Mouse (Mus musculus) liver, adult 2 months (tissue): Measurements from ENCODE around the gene Ckap4. TPM values are rescaled to one million over a fixed set of nuclear protein-coding genes. Genes with fewer than 3 reads are reported as not detected.
A peak's percentile ranks its signal among the peaks of the same experiment; 100 is the strongest.

Experiments used
- DNase-seq: peaks from one replicate; pipeline ENCODE4 v3.0.0-alpha.2; 2011; ENCODE audit warnings: low read depth, low spot score; ENCODE audit errors: extremely low read depth
- H3K27ac ChIP-seq: fragments of 200-500 bp; replicated peaks from 2 replicates; pipeline ENCODE4 v1.5.1; 2012; ENCODE audit warnings: low read depth, mild to moderate bottlenecking, control low read depth, inconsistent platforms, low read length; ENCODE audit not compliant: insufficient read depth
- H3K27me3 ChIP-seq: fragments of 200-500 bp; 2 replicates; pipeline ENCODE4 v1.6.1; 2012; ENCODE audit warnings: mild to moderate bottlenecking, moderate library complexity, low read length, inconsistent platforms; ENCODE audit not compliant: control insufficient read depth, insufficient read depth
- H3K36me3 ChIP-seq: fragments of 200-500 bp; 2 replicates; pipeline ENCODE4 v1.6.1; 2012; ENCODE audit warnings: low read length, inconsistent platforms; ENCODE audit not compliant: control insufficient read depth, insufficient read depth
- H3K4me1 ChIP-seq: fragments of 200-500 bp; 2 replicates; pipeline ENCODE4 v1.6.1; 2011; ENCODE audit warnings: low read length; ENCODE audit not compliant: control insufficient read depth, insufficient read depth
- H3K4me3 ChIP-seq: fragments of 200-500 bp; 2 replicates; pipeline ENCODE4 v1.5.1; 2011; ENCODE audit warnings: low read depth, mild to moderate bottlenecking, control low read depth, low read length, moderate library complexity; ENCODE audit not compliant: insufficient read depth
- H3K79me2 ChIP-seq: fragments of 200-500 bp; 2 replicates; pipeline ENCODE4 v1.6.1; 2012; ENCODE audit warnings: inconsistent platforms, mild to moderate bottlenecking, low read length, moderate library complexity; ENCODE audit not compliant: control insufficient read depth, insufficient read depth
- H3K9ac ChIP-seq: fragments of 200-500 bp; 2 replicates; pipeline ENCODE4 v1.6.1; 2012; ENCODE audit warnings: low read depth, mild to moderate bottlenecking, control low read depth, inconsistent platforms, low read length
- CTCF ChIP-seq: fragments of 200-500 bp; IDR thresholded peaks from 2 replicates; pipeline ENCODE4 v1.5.1; 2011; ENCODE audit warnings: low read depth, low read length, control low read depth
- POLR2A ChIP-seq: fragments of 200-500 bp; IDR thresholded peaks from 2 replicates; pipeline ENCODE4 v1.6.1; 2011; ENCODE audit warnings: low read length, control low read depth; ENCODE audit not compliant: insufficient read depth; ENCODE audit errors: extremely low read depth
- WGBS: fragments of 180-500 bp; shearing (Covaris S2); methylation state at CpG from one replicate; pipeline ENCODE4 v1.1.7; 2018; 5-methylcytosine and 5-hydroxymethylcytosine counted together
- polyA plus RNA-seq: library from polyadenylated mRNA; depleted of rRNA; stranded (reverse); fragments of >200 nt; gene quantifications from 2 replicates; pipeline ENCODE4 v1.2.3, GENCODE M21; 2012; rRNA removed
- total RNA-seq: library from RNA; depleted of rRNA; stranded (reverse); fragments of >200 nt; gene quantifications from 2 replicates; pipeline ENCODE4 v1.2.3, GENCODE M21; 2014; rRNA removed

The Ckap4 gene
- 0.83 and 1.5 TPM in 2 replicates for total RNA-seq
- 1.5 TPM in 2 replicates for polyA plus RNA-seq

DNA sequence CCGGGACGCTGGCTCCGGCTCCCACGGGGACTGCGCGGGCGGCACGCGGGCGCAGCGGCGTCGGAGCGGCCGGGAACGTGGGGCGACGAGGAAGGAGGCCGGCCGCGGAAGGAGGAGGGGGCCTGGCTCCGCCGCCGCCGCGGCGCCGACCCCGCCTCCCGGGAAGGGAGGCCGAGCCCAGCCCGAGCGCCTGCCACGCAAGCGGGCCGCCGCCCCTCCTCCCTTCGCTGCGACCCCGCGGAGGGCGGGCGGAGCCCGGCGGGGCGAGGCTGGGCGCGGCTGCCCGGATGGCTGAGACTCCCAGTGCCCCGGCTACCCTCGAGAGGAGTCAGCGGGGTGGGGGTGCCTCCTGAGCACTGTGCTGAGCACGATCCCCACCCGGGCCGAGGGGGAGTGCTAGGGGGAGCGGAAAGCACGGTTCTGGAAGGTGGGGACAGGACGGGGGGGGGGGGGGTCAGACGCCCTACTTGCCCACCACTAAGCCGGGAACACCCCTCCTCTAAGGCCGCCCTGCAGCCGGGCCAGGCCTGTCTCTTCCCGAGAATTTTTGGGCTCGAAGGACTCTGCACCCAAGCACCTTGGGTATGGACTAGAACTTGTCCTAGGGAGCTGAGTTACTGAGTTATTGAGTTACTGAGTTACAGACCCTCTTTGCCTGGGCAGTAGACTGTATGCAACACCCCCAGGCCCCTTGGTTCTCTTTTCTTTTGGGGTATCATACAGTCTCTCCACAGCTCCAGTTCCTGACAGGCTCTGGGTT lies at the start of gene Ckap4:
Ckap4 (minus strand) TSS at position 151 of the 760 bp plus-strand sequence.
- no peaks in the 10 kb centered on the region for H3K36me3 ChIP-seq
- no peak for DNase-seq
- peak within 1 kb of the TSS; percentile 49 for H3K4me3 ChIP-seq
- peaks cover 9% of the 10 kb centered on the region for H3K27me3 ChIP-seq
- H3K27ac ChIP-seq: 0 out of 2 replicates have a peak within 1 kb of the TSS, but pooled peaks have one; percentile 31
- no peaks in the 10 kb centered on the region for H3K4me1 ChIP-seq
- H3K79me2 ChIP-seq: no peaks in the 10 kb centered on the region; the same call in 1 of the 2 replicates
- 4% methylated on average over 49 of the region's 64 CpGs for WGBS
- TF ChIP-seq CTCF (no peak), POLR2A (0 out of 2 replicates have a peak, but pooled peaks have one; percentile 15)
- peak within 1 kb of the TSS; percentile 51 for H3K9ac ChIP-seq

DNA sequence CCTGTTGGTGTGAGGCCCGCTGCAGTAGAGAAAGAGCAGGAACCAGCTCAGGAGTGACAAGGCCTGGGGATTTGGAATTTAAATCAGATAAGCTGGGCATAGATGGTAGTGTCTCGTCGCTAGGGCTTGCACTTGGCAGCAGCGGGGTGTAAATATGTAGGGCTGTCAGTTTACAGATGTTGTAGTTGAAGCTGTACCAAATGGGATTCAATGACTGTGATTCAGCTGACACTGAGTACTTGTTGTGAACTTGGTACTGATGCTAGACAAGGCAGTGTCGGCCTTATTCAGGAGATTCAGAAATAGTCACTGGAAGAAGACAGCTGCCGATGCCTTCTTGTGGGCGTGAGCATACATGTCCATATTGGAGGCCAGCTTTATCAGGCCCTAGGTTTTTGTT lies 48.4 kb upstream of the Ckap4 start:
- TF ChIP-seq CTCF: no peak
- no peak for TF ChIP-seq POLR2A
- no peak for DNase-seq
- Histone ChIP-seq H3K4me1 (peaks cover 12% of the 10 kb centered on the region), H3K27ac (no peak overlapping the region), H3K79me2 (peaks cover 42% of the 10 kb centered on the region), H3K27me3 (no peaks in the 10 kb centered on the region), H3K9ac (no peak overlapping the region), H3K4me3 (no peak overlapping the region), H3K36me3 (peaks cover 17% of the 10 kb centered on the region)
- 80% methylated on average over 7 of the region's 7 CpGs for WGBS

DNA sequence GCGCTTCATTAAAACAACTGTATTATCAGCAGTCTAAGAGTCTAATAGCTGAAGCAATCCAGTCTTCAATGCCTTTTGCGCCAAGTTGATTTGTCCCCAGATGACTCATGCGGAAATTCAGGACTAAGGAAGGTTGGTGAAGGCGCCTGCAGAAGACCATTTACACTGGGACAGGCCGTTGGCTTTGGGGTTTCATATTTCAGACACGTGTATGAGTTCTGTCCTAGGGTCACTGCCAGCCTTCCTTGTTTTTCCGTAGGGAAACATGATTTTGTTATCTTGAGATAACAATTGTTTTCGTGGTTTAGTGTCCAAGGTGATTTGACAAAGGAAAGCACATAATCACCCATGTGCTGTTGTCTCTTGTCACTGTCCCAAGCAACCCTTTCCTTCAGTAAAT lies 47.3 kb upstream of the Ckap4 start:
- peaks cover 12% of the 10 kb centered on the region for H3K4me1 ChIP-seq
- no peak for DNase-seq
- no peak for TF ChIP-seq CTCF
- TF ChIP-seq POLR2A: no peak
- H3K79me2 ChIP-seq: peaks cover 42% of the 10 kb centered on the region
- H3K27me3 ChIP-seq: no peaks in the 10 kb centered on the region
- no peak overlapping the region for H3K9ac ChIP-seq
- H3K27ac ChIP-seq: no peak overlapping the region
- peaks cover 12% of the 10 kb centered on the region for H3K36me3 ChIP-seq
- 67% methylated on average over 8 of the region's 8 CpGs for WGBS
- no peak overlapping the region for H3K4me3 ChIP-seq

DNA sequence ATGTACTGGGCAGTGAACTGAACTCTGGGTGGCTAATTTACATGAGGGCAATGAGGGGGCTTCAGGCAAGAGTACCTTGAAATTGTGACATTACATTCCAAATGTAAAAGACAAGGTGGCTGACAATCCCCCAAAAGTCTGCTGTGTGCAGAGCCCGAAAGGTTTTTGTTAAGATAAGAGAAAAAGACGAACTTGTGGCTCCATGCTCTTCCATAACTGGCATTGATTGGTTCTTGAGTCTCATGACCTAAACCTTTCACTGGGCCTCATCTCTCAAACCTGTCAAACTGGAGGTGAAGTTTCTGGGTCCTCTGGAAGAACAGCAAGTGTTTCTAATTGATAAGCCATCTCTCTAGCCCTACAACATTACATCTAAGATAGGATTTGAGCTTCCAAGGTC lies 45.7 kb upstream of the Ckap4 start:
- H3K4me3 ChIP-seq: no peak overlapping the region
- no peak for DNase-seq
- no peak overlapping the region for H3K9ac ChIP-seq
- no peak overlapping the region for H3K27ac ChIP-seq
- TF ChIP-seq POLR2A: no peak
- no peak for TF ChIP-seq CTCF
- peaks cover 42% of the 10 kb centered on the region for H3K79me2 ChIP-seq
- no peaks in the 10 kb centered on the region for H3K27me3 ChIP-seq
- H3K36me3 ChIP-seq: no peaks in the 10 kb centered on the region
- 81% methylated on average over 2 of the region's 2 CpGs for WGBS
- peaks cover 14% of the 10 kb centered on the region for H3K4me1 ChIP-seq

DNA sequence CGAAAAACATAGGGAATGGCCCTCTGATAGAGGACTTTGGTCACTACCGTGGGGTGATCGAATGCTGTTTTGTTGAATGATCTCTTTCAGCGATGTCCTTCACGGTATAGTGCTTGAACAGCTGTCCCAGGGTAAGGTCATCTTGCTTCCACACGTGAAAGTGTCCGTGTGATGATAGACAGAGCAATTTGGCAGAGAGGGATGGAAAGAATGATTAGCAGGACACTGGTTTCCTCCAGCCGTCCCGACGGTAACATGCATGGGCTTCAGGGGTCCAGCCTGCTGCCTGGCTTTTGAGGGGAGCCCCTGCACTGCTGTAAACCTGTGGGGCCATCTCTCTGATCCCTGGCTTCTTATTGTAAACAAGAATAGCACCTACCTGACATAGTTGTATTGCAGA lies 44.9 kb upstream of the Ckap4 start:
- no peak overlapping the region for H3K9ac ChIP-seq
- no peak overlapping the region for H3K4me3 ChIP-seq
- peaks cover 42% of the 10 kb centered on the region for H3K79me2 ChIP-seq
- 51% methylated on average over 10 of the region's 10 CpGs for WGBS
- H3K4me1 ChIP-seq: peaks cover 14% of the 10 kb centered on the region
- DNase-seq: no peak
- no peaks in the 10 kb centered on the region for H3K27me3 ChIP-seq
- TF ChIP-seq POLR2A (no peak), CTCF (no peak)
- no peak overlapping the region for H3K27ac ChIP-seq
- no peaks in the 10 kb centered on the region for H3K36me3 ChIP-seq
